Mouse (Mus musculus) kidney, postnatal 10 days (tissue): ENCODE measurements around the gene Spef1.
A peak's percentile ranks its signal among the peaks of the same experiment; 100 is the strongest.

Experiments
- DNase-seq: peaks from one replicate; pipeline ENCODE4 v3.0.0; 2021; ENCODE audit warnings: mixed read lengths

Gene Spef1

GRCm38 (mm10) chr2:131205521-131206182 is 18.6 kb upstream of the Spef1 start:
- no peak for DNase-seq

GRCm38 (mm10) chr2:131204410-131204981 is 17.4 kb upstream of the Spef1 start:
- DNase-seq = peak; percentile 95

GRCm38 (mm10) chr2:131203816-131204409 is 16.8 kb upstream of the Spef1 start:
- DNase-seq = no peak

GRCm38 (mm10) chr2:131201262-131201661 is 14.2 kb upstream of the Spef1 start:
- no peak for DNase-seq

- no peak for DNase-seq
Measured at GRCm38 (mm10) chr2:131200710-131201109, 13.6 kb upstream of the Spef1 start.

- DNase-seq = no peak
Measured at GRCm38 (mm10) chr2:131196606-131197316, 9.7 kb upstream of the Spef1 start.

- DNase-seq = no peak
Measured at GRCm38 (mm10) chr2:131191005-131191390, 3.9 kb upstream of the Spef1 start.

- peak; percentile 72 for DNase-seq
Measured at GRCm38 (mm10) chr2:131190344-131191004, 3.4 kb upstream of the Spef1 start.

GRCm38 (mm10) chr2:131189521-131190309 is 2.6 kb upstream of the Spef1 start:
- no peak for DNase-seq

GRCm38 (mm10) chr2:131188311-131188710 is 1.2 kb upstream of the Spef1 start:
- no peak for DNase-seq

- no peak for DNase-seq
Measured at GRCm38 (mm10) chr2:131187602-131187922, 480 bp upstream of the Spef1 start.

GRCm38 (mm10) chr2:131186343-131186742 is 739 bp downstream of the Spef1 start:
- DNase-seq = no peak

- peak; percentile 92 for DNase-seq
Measured at GRCm38 (mm10) chr2:131179990-131180587, 7.0 kb downstream of the Spef1 start, which contains the start of gene Cenpb. Gene Cenpb, minus strand, starts transcription at chr2:131180067.

- DNase-seq = peak; percentile 75
Measured at GRCm38 (mm10) chr2:131179246-131179886, 7.7 kb downstream of the Spef1 start.

GRCm38 (mm10) chr2:131178828-131179245 is 8.2 kb downstream of the Spef1 start:
- DNase-seq = peak; percentile 48

- DNase-seq = no peak
Measured at GRCm38 (mm10) chr2:131177932-131178331, 9.2 kb downstream of the Spef1 start.

- DNase-seq = peak; percentile 79
Measured at GRCm38 (mm10) chr2:131176491-131176890, 10.6 kb downstream of the Spef1 start.

GRCm38 (mm10) chr2:131175945-131176309 is 11.2 kb downstream of the Spef1 start:
- DNase-seq = no peak

- DNase-seq = no peak
Measured at GRCm38 (mm10) chr2:131175286-131175944, 11.7 kb downstream of the Spef1 start.

- peak; percentile 72 for DNase-seq
Measured at GRCm38 (mm10) chr2:131174700-131175099, 12.4 kb downstream of the Spef1 start.

- DNase-seq = no peak
Measured at GRCm38 (mm10) chr2:131172322-131172721, 14.8 kb downstream of the Spef1 start.
